Mouse (Mus musculus) spleen, adult 2 months (tissue): Measurements from ENCODE around the gene Abcb5.

ENCODE experiments used
- CTCF ChIP-seq: fragments of 200-500 bp; IDR thresholded peaks from 2 replicates; pipeline ENCODE4 v1.5.1; 2011; ENCODE audit warnings: mild to moderate bottlenecking, inconsistent platforms; ENCODE audit not compliant: insufficient read depth, insufficient read length, insufficient replicate concordance; ENCODE audit errors: extremely low read depth
- POLR2A ChIP-seq: fragments of 200-500 bp; IDR thresholded peaks from 2 replicates; pipeline ENCODE4 v1.6.1; 2011; ENCODE audit warnings: low read depth, low read length, inconsistent platforms

DNA sequence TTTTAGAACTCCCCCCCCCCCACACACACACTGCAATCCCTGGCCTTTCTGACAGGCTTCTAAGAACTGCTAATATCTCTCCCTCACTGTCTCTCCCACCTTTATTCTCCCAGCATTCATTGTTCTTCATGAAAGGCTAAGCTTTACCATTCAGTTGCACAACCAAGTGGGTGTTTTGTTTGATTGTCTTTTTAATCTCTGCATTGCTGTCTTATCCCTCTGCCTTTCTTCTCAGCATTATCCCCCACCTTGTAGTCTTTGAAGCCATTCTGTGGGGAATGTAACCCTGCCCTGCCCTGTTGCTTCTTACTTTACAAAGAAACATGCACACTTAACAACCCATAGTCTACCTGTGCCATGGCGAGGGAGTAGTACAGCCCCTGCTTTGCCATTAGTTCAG is 48.5 kb downstream of the Abcb5 start:
- TF ChIP-seq POLR2A (no peak), CTCF (no peak)
